Mouse (Mus musculus) monocyte, adult 5-6 weeks (primary cell): ENCODE data around the gene Ctdsp1. TPM values are rescaled to one million over a fixed set of nuclear protein-coding genes. Genes with fewer than 3 reads are reported as not detected.

Experiments
- ATAC-seq: fragments of 153-309, 156-312 bp; replicated peaks from 2 replicates; pipeline ENCODE4 v1.8.0; 2017; ENCODE audit warnings: mild to moderate bottlenecking; ENCODE audit not compliant: low TSS enrichment, insufficient number of reproducible peaks, severe bottlenecking, poor library complexity, low FRiP score
- total RNA-seq: library from RNA; stranded (forward); fragments of 200-1000, 200-491, 200-594 nt; gene quantifications from 3 replicates; pipeline ENCODE4 v1.2.3, GENCODE M21; 2017

Ctdsp1 gene
- total RNA-seq, 1 experiment from 2014 or later: 34.4 TPM

GRCm38 (mm10) chr1:74393697-74394096, 2.4 kb downstream of the Ctdsp1 start:
- no peak for ATAC-seq

GRCm38 (mm10) chr1:74394311-74394710, 3.0 kb downstream of the Ctdsp1 start:
- ATAC-seq: no peak

DNA sequence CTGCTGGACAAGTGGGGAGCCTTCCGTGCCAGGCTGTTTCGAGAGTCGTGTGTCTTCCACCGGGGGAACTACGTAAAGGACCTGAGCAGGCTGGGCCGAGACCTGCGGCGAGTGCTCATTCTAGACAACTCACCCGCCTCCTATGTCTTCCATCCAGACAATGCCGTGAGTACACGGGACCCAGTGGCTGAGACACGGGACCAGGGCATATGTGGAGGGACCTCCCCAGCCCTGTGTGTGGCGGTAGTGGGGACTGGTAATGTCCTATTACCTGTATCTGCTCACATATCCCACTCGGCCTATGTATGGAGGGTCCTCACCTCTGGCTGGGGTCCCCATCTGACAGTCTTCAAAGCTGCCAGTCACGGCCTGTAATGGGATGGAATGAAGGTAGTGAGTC, 3.5 kb downstream of the Ctdsp1 start:
- no peak for ATAC-seq

DNA sequence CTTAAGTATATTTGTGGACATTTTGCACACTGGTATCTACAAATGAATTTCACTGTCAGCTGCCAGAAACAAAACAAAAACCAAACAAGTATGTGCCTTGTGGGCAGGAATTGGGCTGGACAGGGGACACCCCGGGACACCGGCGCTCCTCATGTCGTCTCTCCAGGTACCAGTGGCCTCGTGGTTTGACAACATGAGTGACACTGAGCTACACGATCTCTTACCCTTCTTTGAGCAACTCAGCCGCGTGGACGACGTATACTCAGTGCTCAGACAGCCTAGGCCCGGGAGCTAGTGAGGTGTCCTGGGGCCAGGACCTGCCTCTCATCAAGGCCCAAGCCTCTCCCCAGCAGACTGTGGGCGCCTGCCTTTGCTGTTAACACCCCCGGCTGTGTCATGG, 4.0 kb downstream of the Ctdsp1 start:
- no peak for ATAC-seq

GRCm38 (mm10) chr1:74396456-74397222, 5.3 kb downstream of the Ctdsp1 start:
- ATAC-seq: peak; percentile 30

GRCm38 (mm10) chr1:74397268-74397918, 6.1 kb downstream of the Ctdsp1 start:
- ATAC-seq: peak; percentile 77

- ATAC-seq: 0 out of 2 replicates have a peak, but pooled peaks have one; percentile 7
Measured at GRCm38 (mm10) chr1:74397919-74398451, 6.7 kb downstream of the Ctdsp1 start.

GRCm38 (mm10) chr1:74400531-74400930, 9.2 kb downstream of the Ctdsp1 start:
- no peak for ATAC-seq

GRCm38 (mm10) chr1:74401015-74401702, 9.8 kb downstream of the Ctdsp1 start:
- no peak for ATAC-seq

GRCm38 (mm10) chr1:74404206-74404605, 12.9 kb downstream of the Ctdsp1 start:
- no peak for ATAC-seq

- no peak for ATAC-seq
Measured at GRCm38 (mm10) chr1:74408589-74409504, 17.5 kb downstream of the Ctdsp1 start, which contains the start of gene Vil1. Vil1 (plus strand) TSS chr1:74409376.

DNA sequence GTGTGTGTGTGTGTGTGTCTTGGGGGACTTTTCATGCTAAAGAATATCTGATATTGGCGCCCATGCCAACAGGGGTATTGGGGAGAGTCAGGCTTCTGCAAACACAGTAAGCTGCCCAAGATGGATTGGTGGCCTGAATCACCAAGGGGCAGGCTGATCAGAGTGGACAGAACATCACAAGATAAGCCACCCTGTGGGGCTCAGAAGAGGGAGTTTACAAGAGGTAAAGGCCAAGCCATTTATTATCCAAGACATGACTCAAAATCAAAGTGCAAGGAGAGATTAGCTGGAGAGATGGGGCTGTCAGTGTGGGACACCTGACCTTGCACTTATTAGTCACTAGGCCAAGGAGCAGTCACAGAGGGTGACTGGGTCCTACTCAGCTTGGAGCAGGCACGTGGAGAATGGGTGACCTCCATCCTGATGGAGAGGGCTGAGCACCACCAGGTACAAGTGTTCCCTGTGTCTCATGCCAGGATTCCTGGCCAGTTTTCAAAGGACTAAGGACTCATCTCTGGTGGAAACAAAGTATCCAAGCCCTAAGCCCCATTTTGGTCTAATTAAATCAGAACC, 20.5 kb downstream of the Ctdsp1 start:
- ATAC-seq: no peak

- ATAC-seq: no peak
Measured at GRCm38 (mm10) chr1:74412711-74413110, 21.4 kb downstream of the Ctdsp1 start.

DNA sequence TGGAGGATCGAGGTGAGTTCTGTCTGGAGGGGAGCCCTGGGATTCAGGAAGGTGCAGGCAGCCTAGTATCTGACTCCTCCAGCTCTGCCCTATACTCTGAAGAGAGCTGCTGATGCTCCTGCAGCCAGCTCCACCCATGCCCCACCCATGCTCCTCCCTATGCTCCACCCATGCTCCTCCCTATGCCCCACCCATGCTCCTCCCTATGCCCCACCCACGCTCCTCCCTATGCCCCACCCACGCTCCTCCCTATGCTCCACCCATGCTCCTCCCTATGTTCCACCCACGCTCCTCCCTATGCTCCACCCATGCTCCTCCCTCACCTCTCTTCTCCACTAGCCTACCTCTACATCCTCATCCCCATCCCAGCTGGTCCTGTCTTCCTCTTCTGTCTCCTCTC, 23.8 kb downstream of the Ctdsp1 start:
- ATAC-seq: no peak

DNA sequence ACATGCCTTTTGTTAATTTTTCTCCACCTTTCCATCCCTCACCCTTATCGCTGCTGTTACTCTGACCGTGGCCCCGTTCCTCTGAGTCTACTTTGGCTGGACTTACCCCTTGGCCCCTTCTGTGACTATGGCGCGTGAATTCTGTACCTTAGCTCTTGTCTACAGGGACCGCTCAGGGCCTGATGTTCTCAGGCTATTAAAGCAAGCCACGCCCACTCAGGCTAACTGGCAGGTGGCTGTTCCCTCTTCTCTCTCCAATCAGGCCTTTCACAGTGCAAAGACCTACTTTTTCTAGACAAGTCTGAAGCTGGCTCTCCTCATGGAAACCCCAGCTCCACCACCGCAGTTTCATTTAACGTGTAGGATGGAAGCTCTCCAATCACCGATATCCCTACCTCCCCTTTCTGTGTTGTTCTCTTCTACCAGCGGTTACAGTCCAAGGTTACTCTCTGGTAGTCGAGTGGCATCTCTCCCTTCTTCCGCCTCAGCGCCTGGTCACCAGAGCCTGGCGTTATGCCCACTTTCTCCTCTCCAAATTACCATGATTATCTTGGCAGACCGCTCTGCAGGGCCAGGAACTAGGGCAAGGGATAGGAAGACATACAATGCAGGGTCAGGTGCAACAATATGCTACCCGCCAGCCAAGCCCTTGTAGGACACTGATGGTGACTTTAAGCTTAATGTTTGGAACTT, 27.6 kb downstream of the Ctdsp1 start:
- ATAC-seq: no peak

DNA sequence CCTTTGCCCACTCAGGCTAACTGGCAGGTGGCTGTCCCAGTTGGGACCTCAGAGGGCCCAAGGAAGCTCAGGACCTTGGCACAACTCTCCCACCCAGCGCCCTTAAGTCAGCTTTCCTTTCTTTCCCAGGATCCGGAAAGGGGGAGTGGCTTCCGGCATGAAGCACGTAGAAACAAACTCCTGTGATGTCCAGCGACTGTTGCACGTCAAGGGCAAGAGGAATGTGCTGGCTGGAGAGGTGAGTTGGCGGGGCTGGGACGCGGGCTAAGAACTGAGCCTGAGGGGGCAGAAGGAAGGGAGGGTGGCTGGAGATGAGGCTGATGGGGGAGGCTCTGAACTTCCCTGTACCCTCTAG, 28.1 kb downstream of the Ctdsp1 start:
- ATAC-seq: no peak

DNA sequence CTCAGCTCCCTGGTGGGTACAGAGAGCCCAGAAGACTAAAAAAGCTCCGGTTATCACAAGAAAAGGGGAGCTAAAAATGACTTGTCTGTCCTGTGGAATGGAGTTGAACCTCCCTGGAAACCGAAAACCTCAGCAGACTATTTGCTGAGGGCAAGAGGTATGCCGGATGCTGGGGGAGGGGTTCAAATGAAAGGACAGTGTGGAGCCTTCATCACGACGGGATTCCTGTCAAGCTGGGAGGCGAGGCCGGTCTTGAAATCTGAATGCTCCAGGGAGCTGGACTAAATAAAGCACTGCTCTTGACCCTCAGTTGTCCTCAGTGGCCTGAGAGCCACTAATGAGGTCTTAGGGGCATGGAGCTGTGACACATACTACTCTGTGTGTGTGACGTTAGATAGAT, 31.8 kb downstream of the Ctdsp1 start:
- ATAC-seq: no peak

DNA sequence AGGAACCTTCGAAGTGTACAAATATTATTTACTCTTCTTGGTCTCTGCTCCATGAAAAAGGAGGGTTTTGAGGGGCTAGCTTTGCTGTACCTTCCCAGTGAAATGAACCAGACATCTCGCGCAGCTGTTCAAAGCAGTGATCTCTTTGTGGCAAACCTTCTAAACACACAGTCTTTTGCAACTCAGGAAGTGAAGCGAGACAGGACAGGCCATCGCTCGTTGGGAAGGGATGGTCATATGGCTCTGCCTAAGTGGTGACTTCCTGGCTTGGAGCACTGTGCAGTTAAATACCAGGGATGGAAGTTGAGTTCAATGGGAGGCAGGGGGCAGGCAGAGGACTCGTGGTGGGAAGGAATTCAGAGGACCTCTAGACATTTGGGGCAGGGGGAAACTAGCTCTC, 34.5 kb downstream of the Ctdsp1 start:
- ATAC-seq: no peak
